Mouse (Mus musculus): Measurements from ENCODE around the gene B3gnt7.
"Not testable (repeated sequence)": the region's sequence is repeated elsewhere in the genome, so short reads cannot be mapped to it uniquely, and the experiment has no call there.

B3gnt7 gene

DNA sequence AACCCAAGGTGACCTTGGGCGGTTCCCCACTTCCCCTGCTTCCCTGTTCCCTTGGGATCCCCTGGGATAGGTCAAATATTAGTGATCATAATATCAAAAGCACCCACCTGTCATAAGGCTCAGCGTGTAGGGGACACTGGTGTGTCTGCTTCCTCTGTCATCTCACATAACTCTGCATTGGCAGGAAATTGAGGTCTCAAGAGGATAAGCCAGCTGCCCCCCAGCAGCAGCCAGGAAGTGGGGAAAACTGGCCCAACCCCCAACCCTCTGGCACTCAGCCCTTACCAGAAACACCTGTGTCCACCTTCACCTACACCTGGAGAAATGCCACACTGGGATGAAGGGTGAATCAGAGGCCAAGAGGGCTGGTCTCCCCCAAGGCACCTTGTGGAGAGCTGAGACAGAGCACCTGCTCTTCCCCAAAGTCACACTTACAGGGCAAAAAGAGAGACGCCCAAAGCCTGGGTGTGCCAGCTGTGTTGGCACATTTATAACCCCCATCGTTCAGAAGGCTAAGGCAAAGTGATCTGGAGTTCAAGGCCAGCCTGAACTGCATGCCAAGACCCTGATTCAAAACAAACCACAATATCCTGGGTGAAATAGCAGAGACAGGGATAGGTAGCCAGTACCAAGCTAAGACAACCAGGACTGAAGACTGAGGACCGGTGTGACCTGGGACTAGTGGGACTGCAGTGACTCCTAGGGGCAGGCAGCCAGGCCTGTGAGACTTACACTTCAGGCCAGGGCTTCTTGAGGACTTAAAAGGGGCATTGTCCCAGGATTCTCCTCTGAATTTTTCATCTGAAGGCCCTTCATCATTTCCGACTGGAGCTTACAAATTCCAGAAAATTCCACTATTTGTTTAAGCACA lies 1.2 kb upstream of the B3gnt7 start:
- DNase-seq (ENCODE audit: low read depth, low spot score), result no peak

DNA sequence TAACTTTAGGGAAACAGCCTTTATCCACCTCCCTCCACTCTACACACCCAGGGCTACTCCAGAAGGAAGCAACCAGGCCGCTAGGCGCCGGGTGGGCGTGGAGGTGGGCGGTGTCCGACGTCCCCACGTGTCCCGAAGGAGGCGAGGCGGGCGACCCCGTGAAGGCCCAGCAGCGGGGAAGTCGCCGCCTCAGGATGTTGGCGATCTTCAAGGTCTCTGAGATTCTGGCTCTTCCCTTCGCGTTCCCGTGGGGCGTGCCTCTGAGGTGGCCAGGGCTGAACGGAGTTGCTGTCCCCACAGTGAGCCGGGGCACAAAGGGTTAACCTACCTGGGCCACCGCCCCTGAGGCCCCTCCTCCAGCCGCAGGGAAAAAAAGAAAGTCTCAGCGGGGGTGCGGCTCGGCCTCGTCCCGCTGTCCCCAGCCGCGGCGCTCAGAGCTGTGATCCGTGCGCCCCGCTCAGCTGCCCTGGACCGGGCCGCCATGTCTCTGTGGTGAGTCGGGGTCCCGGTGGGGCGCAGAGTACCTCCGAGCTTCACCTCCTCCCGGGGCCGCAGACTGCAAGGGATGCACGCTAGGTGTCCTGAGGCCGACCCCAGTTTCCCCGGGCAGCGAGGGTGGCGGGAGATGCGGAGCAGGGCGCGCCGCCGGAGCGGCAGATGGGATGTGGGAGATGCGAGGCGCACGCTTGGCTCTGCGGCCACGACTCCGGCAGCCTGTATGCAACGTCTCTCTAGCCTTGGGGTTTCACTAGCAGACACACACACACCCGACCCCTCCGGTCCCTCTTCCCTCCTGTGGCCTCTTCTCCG lies 636 bp downstream of the B3gnt7 start:
- DNase-seq (ENCODE audit: low read depth, low spot score), result peak; percentile 71

DNA sequence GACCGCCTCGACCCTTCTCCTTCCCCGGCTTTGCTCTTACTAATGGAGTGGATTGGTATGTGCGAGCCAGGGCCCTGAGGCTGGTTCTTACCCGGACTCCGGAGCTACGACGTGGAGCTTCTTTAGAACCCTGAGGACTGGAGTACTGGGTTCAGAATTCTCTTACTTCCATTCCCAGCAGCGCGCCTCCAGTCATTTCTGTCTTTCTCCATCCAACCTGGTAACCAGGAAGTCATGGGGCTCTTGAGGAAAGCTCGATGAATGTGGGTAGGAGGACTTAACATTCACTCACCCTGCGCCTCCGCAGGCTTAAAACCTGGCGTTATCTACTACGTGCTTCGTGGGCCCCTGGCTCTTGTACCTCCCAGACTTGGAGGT lies 1.2 kb downstream of the B3gnt7 start:
- DNase-seq (ENCODE audit: low read depth, low spot score), result no peak

DNA sequence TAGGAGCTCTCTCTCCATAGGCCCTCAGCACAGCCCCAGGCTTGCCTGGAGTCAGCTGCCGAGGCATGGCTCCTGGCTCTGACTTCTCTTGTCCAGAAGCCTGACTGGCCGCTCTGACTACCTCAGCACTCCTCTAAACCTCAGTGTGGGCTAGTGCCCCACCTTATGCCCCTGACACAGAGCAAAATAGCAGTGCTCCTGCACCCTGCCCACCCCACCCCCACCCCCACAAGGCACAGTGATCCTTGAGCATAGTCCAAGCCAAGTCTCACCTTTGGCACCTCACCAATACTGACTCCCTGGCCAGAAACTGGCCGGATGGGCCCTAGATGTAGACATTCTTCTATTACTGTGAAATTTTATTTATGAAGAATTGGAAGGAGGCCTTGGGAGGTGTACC lies 4.1 kb downstream of the B3gnt7 start:
- no peak for DNase-seq (ENCODE audit: low read depth, low spot score)

DNA sequence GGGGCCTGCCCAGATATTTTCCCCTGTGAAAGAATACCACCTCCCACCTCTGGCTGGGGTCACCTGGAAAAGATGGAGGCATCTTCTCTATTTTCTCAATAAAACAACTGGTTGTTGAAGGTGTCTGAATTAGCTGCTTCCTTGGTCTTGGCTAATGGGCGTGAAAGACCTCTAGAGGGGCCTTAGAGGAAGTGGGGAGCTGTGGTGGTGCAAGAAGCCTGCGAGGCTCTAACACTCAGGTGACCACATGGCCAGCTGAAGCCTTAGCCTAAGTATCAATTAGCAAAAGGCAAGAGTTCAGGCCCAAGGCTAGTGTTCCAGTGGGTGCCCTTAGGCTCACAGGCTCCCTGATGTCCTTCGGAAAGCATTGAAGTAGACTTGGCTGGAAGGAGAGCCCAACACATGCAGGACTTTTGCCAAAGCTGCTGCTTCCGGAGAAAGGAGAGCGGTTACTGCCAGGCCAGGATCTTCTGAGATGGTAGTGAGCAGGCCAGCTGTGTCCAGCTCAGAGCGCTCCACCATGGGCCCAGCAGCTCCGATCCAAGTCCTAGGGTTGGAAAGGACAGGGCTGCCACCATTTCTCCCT lies 4.6 kb downstream of the B3gnt7 start:
- DNase-seq (ENCODE audit: low read depth, low spot score), result no peak

DNA sequence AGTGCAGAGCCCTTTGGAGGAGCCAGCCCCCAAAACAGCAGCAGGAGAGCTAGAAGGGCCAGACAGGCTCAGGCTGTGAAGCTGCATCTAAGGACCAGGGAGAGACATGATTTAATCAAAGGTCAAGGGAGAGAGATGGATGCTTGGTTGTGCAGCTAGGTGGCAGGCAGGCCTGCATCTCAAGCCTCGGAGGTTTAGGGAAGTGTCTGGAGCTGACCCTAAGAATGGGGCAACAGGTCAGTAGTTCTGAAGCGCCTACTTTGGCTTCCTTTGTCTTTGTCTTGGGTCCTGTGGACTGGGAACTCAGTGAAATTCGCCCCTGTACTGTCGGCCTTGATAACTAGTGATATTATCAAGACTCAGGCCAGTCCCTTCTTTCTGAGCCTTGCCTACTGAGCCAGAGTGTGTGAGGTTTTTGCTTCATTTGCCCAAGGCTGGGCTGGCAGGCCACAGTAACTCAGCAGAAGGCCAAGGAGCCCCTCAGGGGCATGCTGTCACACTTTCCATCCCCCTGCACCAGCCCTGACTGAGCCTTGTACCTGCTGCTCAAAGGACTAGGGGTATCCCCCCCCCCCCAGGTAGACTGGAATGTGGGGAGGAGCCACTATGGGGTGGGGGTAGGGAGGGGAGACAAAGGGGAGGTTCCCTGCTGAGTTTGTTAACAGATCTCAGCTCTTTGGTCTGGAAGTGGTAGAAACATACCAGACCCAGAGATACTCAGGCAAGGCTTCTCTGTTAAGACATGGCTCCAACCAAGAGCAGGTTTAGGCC lies 5.4 kb downstream of the B3gnt7 start:
- DNase-seq (ENCODE audit: low read depth, low spot score), result no peak

DNA sequence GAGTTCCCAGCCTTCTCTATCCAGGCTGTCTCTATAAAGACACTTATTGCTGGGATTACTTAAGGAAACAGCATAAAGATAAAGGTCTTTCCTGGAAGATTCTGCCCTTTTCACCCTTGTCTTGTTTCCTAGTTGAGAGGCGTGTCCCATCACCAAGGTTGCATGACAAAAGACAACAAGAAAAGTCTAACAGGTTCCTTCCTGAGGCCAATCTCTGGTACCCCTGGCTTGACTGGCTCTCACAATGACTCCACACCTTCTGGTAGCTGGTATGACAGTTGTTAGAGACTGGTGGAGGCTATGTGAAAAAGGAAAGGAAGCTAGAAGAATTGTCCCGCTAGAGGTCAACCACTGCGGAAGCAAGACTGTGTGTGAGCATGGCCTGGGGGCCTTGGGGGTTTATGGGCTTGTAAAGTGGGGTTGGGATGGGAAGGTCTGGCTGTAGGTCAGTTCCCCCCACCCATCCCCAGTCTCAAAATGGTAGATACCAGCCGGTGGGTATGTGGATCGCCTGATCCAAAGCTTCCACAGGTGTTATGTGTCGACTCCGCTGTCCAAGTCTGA lies 6.7 kb downstream of the B3gnt7 start:
- DNase-seq (ENCODE audit: low read depth, low spot score), result no peak

DNA sequence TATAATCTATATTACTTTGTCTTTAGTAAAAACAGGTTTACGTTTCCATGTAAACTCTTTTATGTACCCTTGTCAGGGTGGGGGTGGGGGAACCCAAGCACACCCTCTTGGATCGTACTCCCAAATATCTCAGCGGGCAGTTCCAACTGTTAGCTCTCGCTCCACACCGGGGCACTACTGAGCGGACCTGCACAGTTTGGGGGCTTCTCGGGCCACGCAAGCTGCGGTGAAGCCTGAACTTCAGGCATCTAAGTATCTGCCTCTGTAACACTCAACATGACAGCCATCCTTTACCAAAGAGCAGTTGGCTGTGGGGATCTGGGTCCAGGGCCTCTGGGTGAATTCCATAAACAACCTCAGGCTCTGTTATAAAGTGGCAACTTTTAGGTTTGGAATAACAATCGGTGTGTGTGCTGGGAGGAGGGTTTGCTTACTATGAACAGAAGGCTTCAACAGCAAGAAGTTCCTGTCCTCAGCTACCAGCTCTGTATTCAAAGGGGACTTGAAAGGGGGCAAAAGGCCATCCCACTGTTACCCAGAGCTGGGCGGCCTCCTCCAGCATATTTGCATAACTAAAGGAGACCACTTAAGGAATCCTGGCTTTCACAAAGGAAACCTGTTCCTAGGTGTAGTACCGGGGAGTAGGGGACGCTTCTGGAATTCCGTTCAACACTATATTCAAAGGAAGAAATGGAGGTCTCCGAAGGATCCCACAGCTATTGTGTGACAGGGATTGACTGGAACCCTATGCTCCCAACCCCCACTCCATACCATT lies 8.1 kb downstream of the B3gnt7 start:
- peak; percentile 84 for DNase-seq (ENCODE audit: low read depth, low spot score)

DNA sequence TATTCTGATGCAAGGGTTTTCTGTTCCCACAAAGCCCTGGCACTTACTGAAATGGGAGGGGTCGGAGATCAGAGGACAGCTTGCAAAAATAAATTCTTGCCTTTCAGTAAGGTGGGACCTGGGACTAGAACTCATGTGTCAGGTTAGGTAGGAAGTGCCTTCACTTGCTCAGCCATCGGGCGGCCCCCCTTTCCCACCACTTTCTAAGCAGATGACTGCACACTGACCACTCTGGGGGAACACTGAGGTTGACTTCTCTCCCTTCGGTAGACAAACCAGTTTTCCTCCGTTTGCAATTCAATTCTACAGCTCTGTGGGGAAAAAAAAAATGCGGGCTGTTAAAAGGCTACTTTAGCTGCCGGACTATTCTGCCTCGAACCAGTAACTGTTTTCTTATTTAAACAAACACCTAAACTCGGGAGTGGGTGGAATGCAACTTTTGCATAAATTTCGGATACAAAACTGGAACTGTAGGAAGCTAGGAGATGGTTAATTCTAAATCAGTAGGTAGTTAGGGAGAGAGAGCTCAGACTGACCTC lies 8.9 kb downstream of the B3gnt7 start:
- no peak for DNase-seq (ENCODE audit: low read depth, low spot score)

DNA sequence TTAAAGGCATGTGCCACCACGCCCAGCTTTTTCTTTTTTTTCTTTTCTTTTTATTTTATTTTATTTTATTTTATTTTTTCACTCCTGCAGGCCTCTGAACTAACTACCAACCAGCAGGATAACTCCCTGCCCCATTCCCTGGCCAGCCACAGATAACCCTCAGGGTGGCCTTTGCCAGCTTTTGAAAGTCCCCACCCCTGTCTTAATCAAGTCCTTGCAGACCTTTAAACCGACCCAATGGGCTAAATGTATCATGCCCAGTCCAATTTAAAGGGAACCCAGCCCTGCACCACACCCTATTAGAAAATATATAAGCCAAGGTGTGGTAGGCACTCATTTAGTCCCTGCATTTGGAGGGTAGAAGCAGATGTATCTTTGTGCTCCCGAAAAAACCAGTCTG lies 9.6 kb downstream of the B3gnt7 start:
- DNase-seq (ENCODE audit: low read depth, low spot score), result no peak

DNA sequence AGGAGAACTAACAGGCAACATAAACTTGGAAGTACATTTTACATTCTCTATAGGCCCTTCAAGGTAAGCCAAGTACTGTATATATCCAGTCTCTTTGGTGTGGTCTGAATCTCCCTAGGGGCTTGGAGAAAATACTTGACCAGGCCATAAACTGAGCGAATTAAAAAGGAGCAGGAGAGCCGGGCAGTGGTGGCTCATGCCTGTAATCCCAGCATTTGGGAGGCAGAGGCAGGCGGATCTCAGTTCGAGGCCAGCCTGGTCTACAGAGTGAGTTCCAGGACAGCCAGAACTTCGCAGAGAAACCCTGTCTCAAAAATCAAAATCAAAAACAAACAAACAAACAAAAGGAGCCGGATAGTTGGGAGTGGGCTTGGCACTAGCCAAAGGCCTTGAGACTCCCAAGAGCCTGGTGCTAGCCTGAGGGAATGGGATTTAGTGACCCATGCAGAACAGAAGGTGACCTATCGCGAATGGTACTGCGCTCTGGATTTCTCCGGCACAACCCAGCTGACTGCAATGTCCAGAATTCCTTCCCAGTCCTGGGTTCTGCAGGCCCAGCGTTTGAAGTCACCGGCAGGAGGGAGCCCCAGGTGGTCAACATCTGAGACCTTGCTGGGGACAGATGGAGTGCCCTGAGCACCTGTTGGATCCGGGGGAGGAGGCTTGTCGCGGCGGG lies 10.6 kb downstream of the B3gnt7 start:
- no peak for DNase-seq (ENCODE audit: low read depth, low spot score)

DNA sequence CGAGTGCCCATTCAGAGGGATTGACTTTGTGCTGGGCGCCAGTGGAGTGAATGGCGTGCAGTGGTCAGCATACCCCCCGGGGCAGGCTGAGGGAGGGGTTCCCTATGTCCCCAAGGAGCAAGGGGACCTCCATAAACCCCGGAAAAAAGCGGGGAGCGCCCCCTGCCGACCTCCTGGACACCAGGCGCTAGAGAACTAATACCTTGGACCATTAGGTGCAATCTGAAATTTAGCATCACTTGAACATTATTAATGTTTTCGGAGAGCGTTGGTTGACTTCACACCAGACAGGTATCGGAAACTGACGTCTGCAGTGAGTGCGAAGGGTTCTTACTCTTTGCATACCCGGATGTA lies 11.1 kb downstream of the B3gnt7 start:
- no peak for DNase-seq (ENCODE audit: low read depth, low spot score)

DNA sequence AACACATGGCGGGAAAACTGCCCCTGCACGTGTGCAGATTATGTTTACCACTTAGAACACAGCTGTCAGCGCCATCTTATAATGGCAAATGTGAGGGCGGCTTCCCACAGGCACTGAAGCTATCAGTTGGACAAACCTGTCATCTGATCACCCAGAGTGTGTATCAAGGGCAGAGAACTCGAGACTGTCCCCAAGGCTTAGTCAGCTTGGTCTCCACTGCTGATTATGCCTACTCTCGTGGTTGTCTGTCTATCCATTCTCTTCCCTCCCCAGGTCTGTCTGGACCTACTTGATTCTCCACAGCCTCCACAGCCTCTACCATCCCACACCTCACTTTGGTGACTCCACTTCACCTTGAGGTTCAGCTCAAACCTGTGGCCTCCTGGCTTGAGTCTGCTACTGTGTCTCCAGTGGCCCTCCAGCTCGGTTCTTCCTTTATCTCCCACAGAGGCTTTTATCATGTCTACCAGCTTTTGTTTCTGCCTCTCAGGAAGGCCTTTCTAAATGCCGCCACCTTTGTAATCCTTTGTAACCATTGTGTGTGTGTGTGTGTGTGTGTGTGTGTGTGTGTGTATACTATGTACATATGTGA lies 18.3 kb downstream of the B3gnt7 start:
- no peak for DNase-seq (ENCODE audit: low read depth, low spot score)

DNA sequence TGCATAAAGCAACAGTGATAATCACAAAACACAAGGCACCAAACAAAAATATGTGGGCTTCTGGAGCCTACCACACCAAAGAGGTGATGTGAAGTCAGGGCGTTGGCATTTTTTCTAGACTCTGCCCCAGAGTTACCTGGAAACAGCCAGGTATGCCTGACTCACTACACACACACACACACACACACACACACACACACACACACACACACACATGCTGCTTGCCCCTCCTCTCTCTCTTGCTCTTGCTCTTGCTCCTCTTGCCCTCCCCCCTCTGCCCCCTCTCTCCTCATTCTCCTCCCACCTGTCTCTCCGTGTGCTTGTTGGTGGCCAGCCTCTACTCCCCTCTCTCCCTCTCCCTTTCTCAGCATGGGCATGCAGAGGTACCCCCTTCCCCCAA lies 33.7 kb downstream of the B3gnt7 start:
- DNase-seq (ENCODE audit: low read depth, low spot score), result no peak

DNA sequence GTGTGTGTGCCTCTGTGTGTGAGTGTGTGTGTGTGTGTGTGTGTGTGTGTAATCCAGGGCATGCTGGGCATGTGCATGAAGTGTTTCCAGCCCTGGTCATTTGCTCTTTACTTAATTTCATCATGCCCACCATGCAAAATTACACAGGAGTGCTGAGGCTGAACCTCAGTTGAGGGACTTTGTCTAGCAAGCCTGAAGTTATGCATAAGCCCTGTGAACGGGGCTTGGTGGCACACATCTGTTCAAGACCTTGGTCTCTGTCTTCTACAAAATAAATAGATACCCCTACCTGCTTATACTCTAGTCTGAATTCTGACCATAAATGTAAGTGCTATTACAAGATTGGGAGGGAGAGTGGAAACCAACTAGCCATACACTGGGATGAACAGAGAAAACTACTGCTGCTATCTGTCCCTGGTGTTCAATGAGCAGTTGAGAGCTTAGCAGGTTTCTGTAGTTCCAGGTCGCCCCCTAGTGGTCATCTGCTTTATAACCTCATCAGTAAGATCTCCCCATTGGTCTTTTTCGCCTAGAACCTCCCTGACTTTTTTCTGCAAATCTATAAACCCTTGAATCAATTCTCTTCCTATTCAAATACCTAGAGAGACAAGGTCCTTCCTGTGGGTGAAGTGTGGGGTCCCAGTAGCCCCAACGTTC lies 36.7 kb downstream of the B3gnt7 start:
- peak; percentile 66 for DNase-seq (ENCODE audit: low read depth, low spot score)

DNA sequence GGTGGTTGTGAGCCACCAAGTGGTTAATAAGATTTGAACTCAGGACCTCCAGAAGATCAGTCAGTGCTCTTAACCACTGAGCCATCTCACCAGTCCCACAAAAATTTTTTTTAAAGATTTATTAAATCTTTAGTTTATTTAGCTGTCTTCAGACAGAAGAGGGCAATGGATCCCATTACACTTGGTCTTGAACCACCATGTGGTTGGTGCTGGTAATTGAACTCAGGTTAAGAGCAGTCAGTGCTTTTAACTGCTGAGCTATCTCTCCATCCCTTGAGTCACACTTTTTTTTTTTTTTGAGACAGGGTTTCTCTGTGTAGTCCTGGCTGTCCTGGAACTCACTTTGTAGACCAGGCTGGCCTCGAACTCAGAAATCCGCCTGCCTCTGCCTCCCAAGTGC lies 38.5 kb downstream of the B3gnt7 start:
- DNase-seq (ENCODE audit: low read depth, low spot score), result not testable (repeated sequence)

DNA sequence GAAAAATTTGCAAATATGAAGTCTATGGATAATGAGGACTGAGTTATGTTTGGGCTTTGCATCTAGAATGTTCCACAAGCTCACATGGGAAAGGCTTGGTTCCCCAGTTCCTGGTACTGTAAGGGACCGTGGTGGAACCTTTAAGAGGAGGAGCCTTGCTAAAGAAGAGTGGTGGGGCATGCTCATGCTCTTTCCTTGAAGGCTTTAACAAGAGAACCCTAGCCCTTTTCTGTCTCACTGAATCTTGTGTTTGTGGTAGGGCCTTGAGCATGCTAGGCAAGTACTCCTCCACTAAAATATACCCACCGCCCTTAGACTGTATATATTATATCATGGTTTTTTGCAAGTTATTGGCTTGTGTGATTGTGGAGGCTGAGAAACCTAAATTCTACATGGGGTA lies 39.7 kb downstream of the B3gnt7 start:
- DNase-seq (ENCODE audit: low read depth, low spot score), result no peak

DNA sequence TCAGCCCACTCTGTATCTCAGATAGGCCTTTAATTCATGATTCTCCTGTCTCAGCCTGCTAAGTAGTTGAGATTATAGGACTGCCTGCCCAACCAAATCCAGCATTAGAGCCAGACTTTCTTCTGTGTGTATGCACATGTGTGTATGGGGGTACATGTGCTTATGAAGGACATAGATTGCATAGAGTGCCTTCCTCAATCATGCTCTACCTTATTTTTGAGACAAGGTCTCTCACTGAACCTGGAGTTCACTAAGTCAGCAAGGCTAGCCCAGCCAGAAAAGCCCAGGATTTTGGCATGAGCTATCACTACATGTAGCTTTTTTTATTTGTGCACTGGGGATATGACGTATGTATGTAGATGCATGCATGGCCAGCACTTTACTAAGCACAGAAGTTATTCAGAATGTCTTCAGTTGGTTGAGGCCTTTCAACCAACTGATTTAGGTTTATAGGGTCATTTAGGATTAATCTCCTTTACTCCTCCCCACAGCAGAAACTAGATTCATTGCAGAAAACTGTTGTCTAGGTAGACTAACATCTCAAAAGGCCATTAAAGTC lies 40.5 kb downstream of the B3gnt7 start:
- DNase-seq (ENCODE audit: low read depth, low spot score), result no peak

All from WW6 (cell line).